Mouse (Mus musculus) retina, postnatal 7 days (tissue): ENCODE data around the gene 5031439G07Rik.
A peak's percentile ranks its signal among the peaks of the same experiment; 100 is the strongest.
"Not testable (repeated sequence)": the region's sequence is repeated elsewhere in the genome, so short reads cannot be mapped to it uniquely, and the experiment has no call there.

Experiments used
- DNase-seq: peaks from one replicate; pipeline ENCODE4 v3.0.0-alpha.2; 2012; ENCODE audit warnings: low read depth, low spot score

Gene 5031439G07Rik

GRCm38 (mm10) chr15:84957851-84958250, 30.5 kb downstream of the 5031439G07Rik start:
- DNase-seq, result no peak

DNA sequence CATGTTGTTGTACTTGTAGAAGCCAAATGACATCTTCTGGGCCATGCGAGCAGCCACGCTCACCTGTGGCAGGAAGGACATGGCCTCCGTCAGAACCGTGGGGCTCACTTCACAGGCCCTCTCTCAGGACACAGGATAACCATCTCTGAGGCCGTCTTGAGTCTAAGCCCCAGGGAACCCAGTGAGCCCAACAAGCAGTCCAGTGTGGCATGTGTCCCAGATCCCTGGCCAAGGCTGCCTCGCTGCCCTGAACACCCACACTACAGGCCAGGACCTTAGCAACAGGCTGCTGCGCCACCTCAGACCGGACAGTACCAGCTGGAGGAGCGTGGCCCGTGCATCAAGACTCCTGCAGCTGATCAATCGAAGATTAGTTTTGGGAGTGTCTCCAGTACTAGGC, 35.1 kb downstream of the 5031439G07Rik start:
- DNase-seq, result no peak

- no peak for DNase-seq
Observed at GRCm38 (mm10) chr15:84950053-84950452, 38.3 kb downstream of the 5031439G07Rik start.

GRCm38 (mm10) chr15:84948990-84949389, 39.4 kb downstream of the 5031439G07Rik start:
- no peak for DNase-seq

DNA sequence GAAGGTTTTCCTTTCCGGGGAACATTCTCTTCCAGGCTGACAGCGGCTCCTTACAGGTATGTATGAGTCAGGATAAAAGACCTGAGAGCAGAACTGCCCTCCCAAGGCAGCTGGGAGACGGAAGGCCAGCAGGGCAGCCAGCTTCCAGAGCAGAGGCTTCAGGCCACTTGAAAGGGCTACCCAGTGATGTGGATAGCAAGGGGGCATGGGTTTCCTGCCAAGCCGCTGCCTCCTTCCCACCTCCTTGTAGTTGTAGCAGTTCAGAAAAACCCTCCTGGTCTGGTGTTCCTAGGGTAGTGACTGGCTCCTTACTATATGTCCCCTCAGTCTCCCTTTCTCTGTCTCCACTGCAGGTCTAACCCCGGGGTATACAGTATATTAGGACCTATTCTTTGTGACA, 44.0 kb downstream of the 5031439G07Rik start:
- DNase-seq, result no peak

DNA sequence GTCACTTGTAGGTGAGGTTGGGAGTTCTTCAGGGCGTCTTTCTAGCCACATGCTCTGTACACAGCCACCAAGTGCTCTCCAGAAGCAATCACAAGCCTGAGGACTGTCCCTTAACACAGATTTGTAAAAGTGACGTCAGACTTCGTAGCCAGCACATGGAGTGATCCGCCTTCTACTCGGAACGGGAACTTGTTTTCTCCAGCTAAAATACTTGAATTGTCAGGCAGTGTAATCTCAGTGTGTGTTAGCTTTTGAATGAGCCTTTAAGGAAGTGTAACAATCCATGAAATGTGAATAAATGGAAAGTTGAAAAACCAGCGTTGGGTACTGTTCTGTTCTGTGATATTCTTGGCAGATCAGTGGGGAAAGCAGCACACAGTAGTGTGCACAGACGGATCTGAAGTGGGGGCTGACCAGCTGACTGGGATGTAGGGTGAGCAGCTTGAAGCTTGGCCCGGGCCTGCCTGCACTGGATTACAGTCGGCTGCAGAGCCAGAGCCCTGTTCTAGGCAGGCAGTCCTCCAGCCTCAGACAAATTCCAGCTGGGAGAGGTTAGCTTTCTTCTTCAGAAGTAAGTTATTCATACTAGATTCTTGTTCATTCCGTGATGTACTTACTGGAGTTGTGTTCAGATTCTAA, 45.6 kb downstream of the 5031439G07Rik start:
- DNase-seq, result no peak

GRCm38 (mm10) chr15:84940102-84940501, 48.2 kb downstream of the 5031439G07Rik start:
- no peak for DNase-seq

GRCm38 (mm10) chr15:84934901-84935300, 53.5 kb downstream of the 5031439G07Rik start:
- DNase-seq, result no peak

DNA sequence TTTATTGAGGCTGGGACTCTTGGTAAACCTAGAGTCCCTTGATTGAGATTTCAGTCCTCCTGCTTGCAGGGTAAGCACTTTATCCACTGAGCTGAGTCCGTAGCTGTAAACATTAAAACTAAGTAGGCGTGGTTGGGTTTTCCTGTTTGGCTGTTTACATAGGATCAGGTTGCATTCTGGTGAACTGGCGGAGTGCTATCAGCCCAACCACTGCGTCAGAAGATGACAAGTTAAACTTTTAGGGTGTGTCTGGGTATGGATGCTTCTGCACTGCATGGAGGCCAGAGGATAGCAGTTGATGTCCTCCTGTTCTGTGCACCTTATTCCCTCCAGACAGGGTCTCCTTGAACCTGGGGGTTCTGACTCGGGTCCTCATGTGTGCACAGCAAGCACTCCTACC, 56.0 kb downstream of the 5031439G07Rik start:
- no peak for DNase-seq

DNA sequence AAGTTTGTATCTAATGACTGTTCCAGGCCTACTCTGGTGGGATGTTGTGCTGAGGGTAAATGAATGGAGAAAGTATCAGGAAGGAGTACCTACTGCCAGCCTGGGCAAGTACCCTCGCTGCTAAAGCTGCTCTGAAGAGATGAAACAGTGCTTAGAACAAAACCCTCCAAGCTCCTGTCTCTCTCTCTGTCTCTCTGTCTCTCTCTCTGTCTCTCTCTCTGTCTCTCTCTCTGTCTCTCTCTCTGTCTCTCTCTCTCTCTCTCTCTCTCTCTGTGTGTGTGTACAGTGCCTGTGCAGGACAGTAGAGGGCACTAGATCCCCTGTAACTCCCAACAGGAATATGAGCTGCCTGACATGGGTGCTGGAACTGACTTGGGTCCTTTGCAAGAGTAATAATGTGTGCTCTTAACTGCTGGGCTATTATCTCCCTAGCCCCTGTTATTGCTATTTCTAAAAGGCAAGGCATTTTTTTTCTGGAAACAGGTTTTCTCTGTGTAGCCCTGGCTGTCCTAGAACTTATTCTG, 62.8 kb downstream of the 5031439G07Rik start:
- no peak for DNase-seq

GRCm38 (mm10) chr15:84924781-84925315, 63.5 kb downstream of the 5031439G07Rik start:
- peak; percentile 51 for DNase-seq

DNA sequence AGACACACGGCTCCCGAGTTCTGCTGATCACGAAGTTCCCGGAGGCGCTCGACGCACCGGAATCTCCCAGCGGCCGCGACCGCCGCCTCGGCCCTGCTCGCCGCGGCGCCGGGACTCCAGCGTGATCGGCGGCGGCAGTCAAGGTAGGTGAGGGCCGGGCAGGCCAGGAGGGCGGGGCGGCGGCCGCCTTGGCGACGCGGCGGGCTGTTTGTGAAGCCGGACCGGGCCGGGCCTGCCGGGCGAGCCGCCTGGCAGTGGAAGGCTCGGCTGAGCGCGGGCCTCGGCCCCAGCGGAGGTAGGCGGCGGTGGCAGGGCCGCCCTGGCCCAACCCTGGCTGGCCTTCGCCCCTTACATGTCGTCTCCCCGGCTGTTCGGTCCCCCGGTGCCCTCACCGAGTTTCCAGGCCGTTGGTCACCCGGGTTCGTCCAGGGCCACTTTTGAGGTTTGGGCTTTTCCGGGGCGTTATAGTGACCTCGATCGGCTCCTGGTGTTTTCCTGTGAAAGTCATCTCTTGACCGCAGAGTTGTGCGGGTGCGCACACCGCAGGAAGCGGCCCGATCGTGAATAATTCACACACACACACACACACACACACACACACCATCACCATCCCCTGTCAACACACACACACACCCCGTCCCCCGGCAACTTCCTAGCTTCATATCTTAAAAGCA, 64.7 kb downstream of the 5031439G07Rik start:
- DNase-seq, result no peak

- peak; percentile 100 for DNase-seq
Observed at GRCm38 (mm10) chr15:84922884-84923507, 65.4 kb downstream of the 5031439G07Rik start, which contains the start of gene Nup50. Gene Nup50, plus strand, starts transcription at chr15:84923411.

DNA sequence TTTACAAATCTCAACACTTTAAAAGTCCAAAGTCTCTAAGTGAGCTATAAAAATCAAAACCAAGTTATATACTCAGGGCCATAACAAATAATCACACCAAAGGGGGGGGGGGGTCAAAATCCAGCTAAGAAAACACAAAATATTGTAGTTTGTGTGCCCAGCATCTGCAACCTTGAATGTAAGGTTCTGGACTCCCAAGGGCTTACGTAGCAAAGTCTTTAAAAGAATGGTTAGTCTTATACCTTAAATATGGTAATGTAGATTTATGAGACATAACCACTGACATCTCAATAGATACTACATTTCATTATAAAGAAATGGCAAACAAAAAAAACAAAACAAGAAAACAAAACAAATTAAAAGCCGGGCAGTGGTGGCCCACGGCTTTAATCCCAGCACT, 68.4 kb downstream of the 5031439G07Rik start, which contains the start of gene Gm29666:
Gene Gm29666 (minus strand): TSS at position 101 of the 400 bp plus-strand sequence.
- DNase-seq, result no peak

GRCm38 (mm10) chr15:84913201-84913600, 75.2 kb downstream of the 5031439G07Rik start:
- no peak for DNase-seq

DNA sequence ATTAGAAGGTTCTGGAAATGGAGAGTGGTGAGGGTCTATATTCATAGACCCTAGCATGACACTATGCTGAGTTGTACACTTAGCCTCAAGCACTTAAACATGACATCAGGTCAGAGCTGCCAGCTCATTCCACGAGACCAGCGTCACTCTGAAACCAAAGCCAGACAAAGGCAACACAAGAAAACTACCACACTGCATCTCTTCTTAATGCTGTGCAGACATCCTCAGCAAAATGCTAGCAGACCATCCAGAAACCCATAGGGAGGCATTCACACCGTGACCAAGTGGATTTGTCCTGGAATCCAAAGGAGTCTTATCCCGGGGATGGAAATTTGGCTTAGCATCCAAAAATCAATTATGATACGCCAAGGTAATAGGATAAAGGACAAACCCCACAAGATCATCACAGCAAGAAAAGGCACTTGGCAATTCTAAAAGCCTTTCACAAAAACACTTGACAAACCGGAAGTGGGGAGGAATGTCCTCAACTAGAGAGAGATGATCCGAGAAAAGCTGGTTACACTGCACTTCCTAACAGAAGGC, 84.4 kb downstream of the 5031439G07Rik start:
- no peak for DNase-seq

DNA sequence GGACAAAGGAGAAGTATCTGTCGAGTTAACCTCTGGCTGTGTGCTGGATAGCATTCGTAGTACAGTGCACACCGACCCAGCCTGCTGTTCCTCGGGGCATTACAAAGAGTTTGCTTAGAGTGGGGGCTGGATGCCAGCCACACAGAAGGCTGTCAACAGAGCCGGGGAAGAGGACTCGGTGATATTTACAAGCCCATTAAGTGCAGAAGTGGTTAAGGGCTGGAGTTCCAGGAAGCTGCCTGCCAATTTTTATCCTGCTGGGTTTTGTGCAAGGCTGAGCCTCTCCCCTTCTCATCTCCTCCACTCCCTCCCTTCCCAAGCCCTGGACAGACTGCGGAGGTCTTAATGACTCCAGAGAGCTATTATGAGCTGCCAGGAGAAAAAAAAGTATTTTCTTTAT, 90.3 kb downstream of the 5031439G07Rik start:
- DNase-seq, result no peak

GRCm38 (mm10) chr15:84896664-84897063, 91.7 kb downstream of the 5031439G07Rik start:
- DNase-seq, result no peak

DNA sequence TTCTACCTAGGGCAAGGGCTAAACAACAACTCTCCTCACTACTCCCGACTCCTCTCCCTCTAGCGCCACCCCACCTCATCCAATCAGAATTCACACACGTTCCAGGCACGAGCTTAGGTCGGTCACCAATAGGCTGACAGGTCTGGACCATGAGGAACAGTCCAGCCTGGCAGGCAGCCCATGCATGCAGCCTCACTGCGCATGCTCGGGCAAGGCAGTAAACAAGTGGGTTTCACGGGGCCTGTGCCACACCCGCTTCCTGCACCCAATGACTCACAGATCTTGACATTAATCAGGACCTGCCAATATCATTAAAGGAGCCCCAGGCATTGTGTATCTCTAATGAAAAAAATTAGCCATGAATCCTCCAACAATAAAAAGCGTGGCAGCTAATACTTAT, 92.1 kb downstream of the 5031439G07Rik start:
- not testable (repeated sequence) for DNase-seq
